Mouse (Mus musculus): ENCODE measurements around the gene Smbd1.

- TF ChIP-seq CTCF (IDR thresholded peaks at IDR 0.05; ENCODE audit: extremely low read depth, insufficient read length, insufficient replicate concordance, low read depth, low read length), result no peak
- TF ChIP-seq POLR2A (IDR thresholded peaks at IDR 0.05; ENCODE audit: low read depth, low read length), result no peak
Observed at GRCm38 (mm10) chr16:32824061-32824460, 13.8 kb upstream of the Smbd1 start.

Measured in small intestine, adult 2 months (tissue).